Mouse (Mus musculus) inflammation-experienced regulatory T-cells, adult 16 weeks (primary cell): Measurements from ENCODE around the gene Prl2c1. TPM values are rescaled to one million over a fixed set of nuclear protein-coding genes. Genes with fewer than 3 reads are reported as not detected.

Source experiments
- polyA plus RNA-seq: library from polyadenylated mRNA; unstranded; fragments of 100-300 nt; shearing (Covaris generic); gene quantifications from one replicate; pipeline ENCODE4 v1.2.1, GENCODE M21; 2017

The Prl2c1 gene
- not detected for polyA plus RNA-seq

DNA sequence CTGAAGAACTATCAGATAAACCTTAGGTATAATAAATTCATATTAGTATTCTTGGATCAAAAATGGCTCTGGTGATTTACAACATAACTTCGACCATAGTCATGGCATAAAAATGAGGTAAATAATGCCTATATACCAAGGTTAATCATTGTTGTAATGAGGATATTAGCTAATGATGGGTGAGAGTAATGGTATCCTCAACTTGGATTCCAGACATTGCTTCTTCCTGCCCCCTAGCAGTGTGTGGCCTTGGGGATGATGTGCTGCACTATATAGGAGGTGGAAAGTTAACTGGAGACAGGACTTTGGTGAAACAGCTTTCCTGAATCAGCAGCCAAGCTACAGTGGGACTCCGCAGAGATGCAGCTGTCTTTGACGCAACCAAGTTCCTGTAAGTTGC, at the start of gene Prl2c1:
TSS of gene Prl2c1 (plus strand) at position 301 of the 400 bp plus-strand sequence.

DNA sequence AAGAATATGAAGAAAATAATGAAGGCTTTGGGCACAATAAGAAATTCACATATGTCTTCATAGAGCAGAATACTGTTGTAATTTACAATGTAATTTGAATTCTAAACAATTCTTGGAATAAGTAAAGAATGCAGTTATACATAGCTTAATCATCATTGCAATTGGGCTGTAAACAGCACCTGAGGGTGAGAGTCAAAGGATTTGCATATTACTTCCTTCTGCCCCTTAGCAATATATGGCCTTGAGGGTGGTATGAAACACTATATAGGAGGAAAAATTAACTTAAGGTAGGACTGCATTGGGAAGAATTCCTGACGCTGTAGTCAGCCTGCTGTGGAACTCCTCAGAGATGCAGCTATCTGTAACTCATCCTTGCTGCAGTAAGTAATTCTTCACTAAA, 47.8 kb upstream of the Prl2c1 start, which contains the start of gene Prl2a1:
TSS of gene Prl2a1 (plus strand) at position 301 of the 400 bp plus-strand sequence.

Other genes starting within 250 kb of the Prl2c1 start
- gene Prl7b1, start 238.8 kb upstream of the Prl2c1 start, polyA plus RNA-seq, result not detected
- not detected for gene Prl7a1, start 206.8 kb upstream of the Prl2c1 start, polyA plus RNA-seq
- gene Prl7a2, start 181.3 kb upstream of the Prl2c1 start, polyA plus RNA-seq, result not detected
- not detected for gene Prl7d1, start 132.6 kb upstream of the Prl2c1 start, polyA plus RNA-seq
- gene Prl7c1, start 68.5 kb upstream of the Prl2c1 start, polyA plus RNA-seq, result not detected
- gene Prl2a1, start 47.7 kb upstream of the Prl2c1 start, polyA plus RNA-seq, result not detected
- gene Prl4a1, start 166.9 kb downstream of the Prl2c1 start, polyA plus RNA-seq, result not detected